Mouse (Mus musculus): Measurements from ENCODE around the gene Pllp. TPM values are rescaled to one million over a fixed set of nuclear protein-coding genes. Genes with fewer than 3 reads are reported as not detected.

The Pllp gene
- total RNA-seq (2023): not detected

DNA sequence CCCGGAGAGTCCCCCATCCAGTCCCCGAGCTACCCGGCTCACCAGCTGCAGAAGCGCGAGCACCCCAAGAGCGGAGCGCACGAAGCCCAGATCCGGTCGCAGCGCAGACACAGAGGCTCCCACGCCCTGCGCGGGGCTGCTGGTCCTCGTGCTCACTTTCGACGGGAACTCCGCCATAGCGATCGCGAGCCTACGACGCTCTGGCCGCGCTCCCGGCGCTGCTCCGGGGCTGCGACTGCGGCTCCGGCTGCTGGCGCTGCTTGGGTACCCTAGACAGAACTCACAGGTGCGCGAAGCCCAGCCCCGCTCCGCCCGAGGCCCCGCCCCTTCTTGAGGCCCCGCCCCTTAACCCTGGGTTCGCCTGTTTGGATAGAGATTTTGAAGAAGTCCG, at the start of gene Pllp:
Gene Pllp (minus strand): TSS at position 285 of the 391 bp plus-strand sequence.

GRCm38 (mm10) chr8:94745476-94746184, 49.6 kb upstream of the Pllp start, which contains the start of gene Ccl22:
Gene Ccl22 (plus strand): TSS chr8:94745590.

DNA sequence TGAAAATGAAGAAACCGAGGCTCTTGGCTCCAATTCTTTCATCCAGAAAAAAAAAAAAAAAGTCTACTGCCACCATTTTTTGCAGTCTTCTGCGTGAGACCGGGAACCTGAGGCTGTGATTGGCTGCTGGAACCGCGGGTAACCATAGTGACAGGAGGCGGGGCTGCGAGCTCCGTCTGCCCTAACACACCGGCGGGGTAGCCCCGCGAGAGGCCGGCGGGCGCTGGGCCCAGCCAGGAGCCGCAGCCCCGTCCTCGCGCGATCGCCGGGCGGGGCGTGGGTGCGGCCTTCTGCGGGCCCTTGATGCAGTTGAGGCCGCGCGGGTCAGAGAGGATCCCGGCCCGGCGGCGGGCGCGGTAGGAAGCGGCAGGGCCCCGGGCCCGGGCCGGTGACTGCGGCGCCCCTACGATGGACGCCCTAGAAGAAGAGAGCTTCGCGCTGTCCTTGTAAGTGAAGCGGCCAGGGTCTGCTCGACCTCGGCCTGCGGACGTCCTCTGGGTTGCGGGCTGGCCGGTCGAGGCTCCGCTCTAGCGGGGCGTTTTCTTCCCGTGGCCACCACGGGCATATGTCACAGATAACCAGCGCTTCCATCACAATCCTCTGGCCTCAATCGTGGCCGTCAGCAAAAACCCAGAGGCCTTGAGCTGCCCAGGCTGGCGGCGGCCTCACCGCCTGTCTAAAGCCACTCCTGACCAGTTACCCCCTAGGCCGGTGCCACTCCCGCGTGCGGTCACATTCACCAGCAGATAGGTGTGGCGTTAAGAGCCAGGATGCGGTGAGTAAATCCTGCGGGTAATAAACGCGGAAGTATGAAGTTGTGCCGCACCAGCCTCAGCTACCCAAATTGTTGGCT, 29.4 kb downstream of the Pllp start, which contains the start of gene Arl2bp:
Gene Arl2bp (plus strand): TSS at position 145 of the 853 bp plus-strand sequence.

Other genes with a start within 250 kb of the Pllp start
- gene Cpne2, start 163.3 kb downstream of the Pllp start, total RNA-seq (2023): 2.6 TPM
- 39.8 TPM for gene Rspry1, start 94.3 kb downstream of the Pllp start, total RNA-seq (2023)
- gene Fam192a, start 94.3 kb downstream of the Pllp start, total RNA-seq (2023): 35.0 TPM
- 125 TPM for gene Arl2bp, start 29.7 kb downstream of the Pllp start, total RNA-seq (2023)
- gene Ccl22, start 49.3 kb upstream of the Pllp start, total RNA-seq (2023): 0.59 TPM
- not detected for gene Cx3cl1, start 75.7 kb upstream of the Pllp start, total RNA-seq (2023)
- not detected for gene Ccl17, start 114.2 kb upstream of the Pllp start, total RNA-seq (2023)
- gene Coq9, start 142.0 kb upstream of the Pllp start, total RNA-seq (2023): 33.6 TPM
- gene Ciapin1, start 142.1 kb upstream of the Pllp start, total RNA-seq (2023): 57.2 TPM
- 61.2 TPM for gene Polr2c, start 161.2 kb upstream of the Pllp start, total RNA-seq (2023)
- 1.7 TPM for gene Dok4, start 180.1 kb upstream of the Pllp start, total RNA-seq (2023)
- 3.1 TPM for gene Ccdc102a, start 221.8 kb upstream of the Pllp start, total RNA-seq (2023)
- 2.7 TPM for gene Adgrg5, start 227.4 kb upstream of the Pllp start, total RNA-seq (2023)

Measured in CD4-positive naive resting alpha-beta T cell, adult 57 days (primary cell).